Mouse (Mus musculus) ES-Bruce4 (cell line): Measurements from ENCODE around the gene Kynu.

Experiments used
- CTCF ChIP-seq: IDR thresholded peaks from one replicate; pipeline ENCODE4 v1.8.1; 2011; ENCODE audit warnings: low read depth, low read length
- EP300 ChIP-seq: IDR thresholded peaks from 2 replicates; pipeline ENCODE4 v1.6.1; 2011; ENCODE audit warnings: low read depth, low read length; ENCODE audit not compliant: insufficient read depth
- POLR2A ChIP-seq: IDR thresholded peaks from one replicate; pipeline ENCODE4 v1.8.1; 2011; ENCODE audit warnings: low read length; ENCODE audit not compliant: insufficient read depth

GRCm38 (mm10) chr2:43646962-43647361 is 91.8 kb downstream of the Kynu start:
- TF ChIP-seq POLR2A (no peak), CTCF (no peak), EP300 (no peak)
